Mouse (Mus musculus): ENCODE data around the gene Atf1. TPM values are rescaled to one million over a fixed set of nuclear protein-coding genes. Genes with fewer than 3 reads are reported as not detected.
A peak's percentile ranks its signal among the peaks of the same experiment; 100 is the strongest.

Gene Atf1
- total RNA-seq, 2 experiments from 2014 or later: 49.1 to 75.3 TPM

DNA sequence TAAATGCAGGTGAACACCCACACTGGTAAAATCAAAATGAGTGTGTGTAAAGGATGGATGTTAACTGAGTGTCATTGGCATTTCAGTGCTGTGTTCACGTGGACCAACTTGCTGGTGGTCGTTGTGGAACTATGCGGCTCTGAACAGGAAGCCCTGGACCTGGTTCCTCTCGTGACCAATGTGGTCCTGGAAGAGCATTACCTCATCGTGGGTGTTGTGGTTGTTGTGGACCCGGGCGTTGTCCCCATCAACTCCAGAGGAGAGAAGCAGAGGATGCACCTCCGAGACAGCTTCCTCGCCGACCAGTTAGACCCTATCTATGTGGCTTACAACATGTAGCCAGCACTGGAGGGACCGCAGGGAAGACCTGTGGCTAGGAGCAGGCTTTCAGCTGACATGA is 12.5 kb upstream of the Atf1 start:
- no peak for DNase-seq

DNA sequence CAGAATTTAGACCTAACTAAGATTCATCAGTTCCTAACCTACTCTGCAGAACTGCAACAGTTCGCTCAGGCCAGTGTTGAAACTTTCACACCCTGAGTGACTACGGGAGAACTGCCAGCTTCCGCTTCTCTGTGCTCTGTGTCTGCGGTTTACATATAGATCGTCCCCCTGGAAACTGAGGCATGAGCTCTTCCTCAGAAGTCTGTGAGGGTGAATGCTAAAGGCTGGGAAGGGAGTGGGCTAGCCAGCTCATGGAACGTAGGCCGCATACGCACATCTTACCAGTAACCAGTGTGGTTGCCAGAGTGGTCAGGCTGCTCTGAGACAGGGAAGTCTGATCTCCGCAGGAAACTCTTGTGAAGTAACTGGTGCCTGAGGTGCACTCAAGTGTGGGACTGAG is 11.4 kb upstream of the Atf1 start:
- DNase-seq: no peak

DNA sequence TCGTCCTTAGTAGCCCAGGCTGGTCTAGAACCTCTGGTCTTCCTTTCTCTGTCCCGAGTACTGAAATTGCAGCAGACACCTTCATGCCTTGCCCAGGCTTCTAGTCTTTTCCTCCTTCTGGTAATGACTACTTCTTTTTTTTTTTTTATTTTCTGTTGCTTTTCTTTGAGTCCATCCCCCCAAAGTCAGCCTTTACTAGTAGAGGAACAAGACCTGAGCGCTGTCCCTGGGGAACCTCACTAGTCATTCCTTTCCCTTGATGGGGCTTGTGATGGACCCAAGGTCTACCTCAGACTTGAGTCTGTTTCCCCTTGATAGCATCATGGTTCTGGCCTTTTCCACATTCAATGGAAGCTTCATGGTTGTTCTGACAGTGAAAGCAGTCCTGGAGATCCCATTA is 9.6 kb upstream of the Atf1 start:
- no peak for DNase-seq

DNA sequence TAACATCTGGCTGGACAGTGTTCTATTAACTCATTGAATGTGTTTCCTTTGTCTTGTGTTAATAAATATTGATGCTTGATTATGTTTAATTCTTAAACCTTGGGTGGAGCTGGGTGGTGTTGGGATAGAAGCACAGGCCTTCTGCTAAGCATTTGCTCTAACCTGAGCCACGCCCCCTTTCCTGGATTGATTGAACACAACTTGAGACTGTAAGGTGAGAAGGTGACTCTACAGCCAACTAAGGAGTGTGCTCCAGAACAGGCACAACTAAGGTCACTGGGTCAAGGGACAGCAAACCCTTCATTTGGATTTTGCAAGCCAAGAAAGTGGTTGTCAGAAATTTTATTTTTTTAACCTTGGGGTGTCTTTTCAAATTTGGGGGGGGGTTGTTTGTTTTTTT is 8.2 kb upstream of the Atf1 start:
- DNase-seq: no peak

DNA sequence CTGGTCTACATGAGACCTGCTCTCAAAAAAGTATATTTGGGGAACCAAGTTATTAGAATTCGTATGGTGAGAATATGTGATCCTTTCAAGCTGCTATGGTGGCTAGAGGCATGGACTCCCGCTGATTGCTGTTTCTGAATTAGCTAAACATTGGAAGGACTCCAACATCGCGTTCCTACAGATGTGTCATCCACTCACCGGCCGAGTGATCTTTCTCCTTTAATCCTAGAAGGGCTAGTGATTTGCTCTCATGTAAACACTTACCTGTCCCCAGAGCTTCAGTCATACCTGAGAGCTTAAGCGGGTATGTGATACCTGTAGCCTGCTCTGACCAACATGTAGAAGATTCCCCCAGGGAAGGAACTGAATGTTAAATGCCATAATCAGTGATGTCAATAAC is 6.7 kb upstream of the Atf1 start:
- DNase-seq: peak in 1 of 2 experiments; percentile 14

DNA sequence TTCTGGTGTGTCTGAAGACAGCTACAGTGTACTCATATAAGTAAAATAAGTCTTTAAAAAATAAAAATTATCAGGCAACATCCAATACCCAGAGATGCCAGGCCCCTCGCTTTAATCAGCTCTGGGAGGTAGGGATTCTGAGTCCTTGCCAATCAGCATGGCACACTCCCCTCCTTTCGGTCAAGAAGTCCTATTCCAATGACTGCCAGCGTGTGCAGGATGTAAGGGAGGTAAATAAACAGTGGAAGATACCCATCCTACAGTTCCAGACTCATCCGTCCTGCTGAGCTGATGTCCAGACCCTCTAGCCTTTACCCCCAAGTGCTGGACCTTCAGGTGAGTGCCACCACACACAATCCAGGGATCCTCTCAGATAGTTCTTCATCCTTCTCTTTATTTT is 2.2 kb upstream of the Atf1 start:
- DNase-seq: no peak

DNA sequence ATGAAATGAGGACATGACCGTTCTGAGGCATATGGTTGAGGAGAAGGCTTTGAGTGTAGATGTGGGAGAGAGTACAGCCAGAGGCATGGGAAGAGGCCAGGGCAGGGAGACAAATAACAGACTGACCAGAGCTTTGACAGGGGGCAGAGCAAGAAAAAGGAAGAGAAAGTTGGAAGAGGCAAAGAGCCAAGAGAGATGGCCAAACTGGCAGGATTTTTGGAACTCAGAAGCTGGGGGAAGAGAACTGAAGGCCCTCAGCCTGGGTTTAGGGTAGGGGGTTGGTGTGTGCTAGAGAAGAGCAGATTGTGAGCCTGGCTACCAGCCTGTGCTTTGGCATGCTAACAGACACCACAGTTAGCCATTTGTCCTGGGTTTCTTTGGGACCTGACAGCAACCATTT is 1.7 kb upstream of the Atf1 start:
- DNase-seq: no peak

DNA sequence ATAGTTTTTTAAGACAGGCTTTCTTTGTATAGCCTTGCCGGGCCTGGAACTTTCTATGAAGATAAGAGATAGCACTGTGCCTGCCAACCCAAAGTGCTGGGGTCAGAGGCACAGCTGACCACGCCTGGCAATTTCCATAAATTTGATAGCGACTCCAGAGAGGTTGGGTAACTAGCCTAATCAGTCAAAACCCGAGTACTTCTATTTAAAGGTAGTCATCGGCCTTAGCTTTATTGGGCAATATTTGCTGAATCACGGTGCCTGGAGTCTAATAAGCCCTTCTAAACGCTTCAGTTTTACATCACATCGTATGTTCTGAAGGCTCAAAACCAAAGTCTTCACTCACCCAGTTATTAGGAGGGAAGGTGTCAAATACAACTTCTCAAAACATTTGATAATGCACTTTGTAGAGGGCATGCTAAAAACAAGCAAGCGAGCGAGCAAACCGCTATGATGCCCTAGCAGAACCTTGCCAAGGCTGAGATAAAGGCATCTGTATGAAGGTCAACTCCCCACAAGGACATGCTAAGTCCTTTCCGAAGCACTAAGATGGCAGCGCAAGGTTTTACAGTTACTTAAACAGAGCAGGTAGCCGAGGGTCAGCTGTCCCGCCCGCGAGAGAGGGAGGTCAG is 472 bp upstream of the Atf1 start:
- peak; percentile 66 to 72 for DNase-seq

DNA sequence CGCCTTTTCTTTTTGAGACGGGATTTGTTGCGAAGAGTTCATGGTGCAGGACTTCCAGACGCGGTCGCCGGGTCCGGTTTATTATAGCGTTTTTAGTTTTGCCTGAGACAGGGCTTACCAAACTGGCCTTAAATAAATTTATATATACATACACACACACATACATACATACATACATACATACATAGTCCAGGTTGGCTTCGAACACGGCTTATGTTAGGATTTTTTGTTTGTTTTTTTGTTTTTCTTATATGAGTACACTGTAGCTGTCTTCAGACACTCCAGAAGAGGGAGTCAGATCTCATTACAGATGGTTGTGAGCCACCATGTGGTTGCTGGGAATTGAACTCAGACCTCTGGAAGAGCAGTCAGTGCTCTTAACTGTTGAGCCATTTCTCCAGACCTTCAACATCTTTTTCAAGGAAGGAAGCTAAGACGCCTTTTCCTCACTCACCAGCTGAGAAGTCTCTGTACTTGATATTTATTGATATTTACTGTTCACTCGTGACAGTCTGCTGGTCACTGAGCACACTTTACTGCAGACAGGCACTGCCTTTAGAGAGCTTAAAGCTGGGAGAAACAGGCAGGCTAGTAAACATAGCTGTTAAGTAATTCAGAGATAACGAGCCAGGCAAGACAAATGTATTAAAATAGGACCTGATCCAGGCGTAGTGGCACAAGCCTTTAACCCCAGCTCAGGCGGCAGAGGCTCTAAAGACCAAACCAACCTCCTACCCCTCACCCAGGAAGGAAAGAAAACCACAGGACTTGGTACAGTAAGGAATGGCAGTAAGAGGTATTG is 1.1 kb downstream of the Atf1 start:
- no peak for DNase-seq

DNA sequence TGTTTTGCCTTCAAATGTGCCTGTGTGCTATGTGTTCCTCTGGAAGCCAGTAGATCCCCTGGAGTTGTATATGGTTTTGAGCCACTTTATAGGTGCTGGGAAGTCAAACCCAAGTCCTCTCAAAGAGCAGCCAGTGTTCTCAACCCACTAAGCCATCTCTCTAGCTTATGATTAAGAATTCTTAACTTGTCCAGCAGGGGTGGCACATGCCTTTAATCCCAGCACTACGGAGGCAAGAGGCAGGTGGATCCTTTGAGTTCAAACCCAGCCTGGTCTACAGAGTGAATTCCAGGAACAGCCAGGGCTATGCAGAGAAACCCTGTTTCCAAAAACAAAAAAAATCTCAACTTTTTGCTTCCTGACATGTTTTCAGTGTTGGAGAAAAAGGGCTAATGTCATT is 3.0 kb downstream of the Atf1 start:
- DNase-seq: no peak

DNA sequence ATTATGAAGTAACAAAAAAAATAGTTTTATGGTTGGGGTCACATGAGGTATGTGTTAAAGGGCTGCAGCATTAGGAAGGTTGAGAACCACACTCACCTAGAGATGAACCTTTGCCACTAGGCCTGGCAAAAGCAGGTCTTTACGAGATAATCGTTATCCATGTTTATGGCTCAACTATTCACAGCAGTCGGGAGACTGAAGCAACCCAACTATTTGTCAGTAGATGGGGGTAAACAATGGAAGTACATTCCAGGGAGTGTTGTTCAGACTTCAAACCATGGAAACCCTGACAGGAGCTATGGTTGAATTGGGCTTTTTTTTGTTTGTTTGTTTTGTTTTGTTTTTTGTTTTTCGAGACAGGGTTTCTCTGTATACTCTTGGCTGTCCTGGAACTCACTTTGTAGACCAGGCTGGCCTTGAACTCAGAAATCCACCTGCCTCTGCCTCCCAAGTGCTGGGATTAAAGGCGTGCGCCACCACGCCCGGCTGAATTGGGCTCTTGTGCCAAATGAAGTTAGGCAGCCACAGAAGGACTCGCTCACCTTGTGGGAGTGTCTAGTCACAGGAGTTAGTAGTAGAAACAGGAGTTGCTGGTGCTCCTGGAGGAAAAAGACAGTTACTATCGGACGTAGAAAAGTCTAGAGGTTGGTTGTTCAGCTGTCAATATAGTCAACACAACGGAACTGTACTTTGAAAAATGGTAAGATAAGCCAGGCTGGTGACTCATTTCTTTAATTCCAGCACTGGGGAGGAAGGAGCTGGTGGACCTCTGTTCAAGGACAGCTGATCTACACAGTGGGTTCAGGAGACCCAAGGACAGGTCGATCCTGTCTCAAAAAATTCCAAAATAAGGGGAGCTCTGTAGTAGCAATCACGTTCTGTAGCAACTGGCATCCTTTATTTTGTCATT is 4.3 kb downstream of the Atf1 start:
- DNase-seq: peak in 1 of 2 experiments; percentile 42

DNA sequence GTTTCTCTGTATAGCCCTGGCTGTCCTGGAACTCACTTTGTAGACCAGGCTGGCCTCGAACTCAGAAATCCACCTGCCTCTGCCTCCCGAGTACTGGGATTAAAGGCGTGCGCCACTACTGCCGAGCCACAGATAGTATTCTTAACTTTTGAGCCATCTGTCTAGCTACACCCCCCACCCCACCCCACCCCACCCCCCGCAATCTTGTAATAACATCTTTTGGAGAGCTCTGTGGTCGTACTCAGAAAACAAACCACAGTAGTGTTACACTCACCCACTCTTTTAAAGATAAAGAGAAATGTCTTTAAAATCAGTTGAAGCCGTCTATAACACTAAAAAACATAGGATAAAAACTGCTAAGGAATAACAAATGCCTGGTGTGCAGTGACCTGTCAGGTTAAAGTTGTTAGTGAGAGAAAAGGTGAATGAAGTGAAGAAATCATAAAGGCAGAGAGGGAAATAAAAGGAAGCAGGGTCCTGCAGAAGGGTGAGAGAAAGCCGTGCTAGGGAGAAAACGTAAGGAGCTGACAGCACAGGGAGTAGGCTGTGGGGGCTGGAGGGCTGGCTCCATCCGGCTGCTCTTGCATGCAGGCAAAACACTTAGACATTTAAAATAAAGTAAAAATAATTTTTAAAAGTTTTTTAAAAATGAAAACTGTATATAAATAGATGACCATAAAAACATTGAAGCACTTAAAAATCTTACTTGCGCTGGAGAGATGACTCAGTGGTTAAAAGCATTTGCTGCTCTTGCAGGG is 7.8 kb downstream of the Atf1 start:
- DNase-seq: no peak

DNA sequence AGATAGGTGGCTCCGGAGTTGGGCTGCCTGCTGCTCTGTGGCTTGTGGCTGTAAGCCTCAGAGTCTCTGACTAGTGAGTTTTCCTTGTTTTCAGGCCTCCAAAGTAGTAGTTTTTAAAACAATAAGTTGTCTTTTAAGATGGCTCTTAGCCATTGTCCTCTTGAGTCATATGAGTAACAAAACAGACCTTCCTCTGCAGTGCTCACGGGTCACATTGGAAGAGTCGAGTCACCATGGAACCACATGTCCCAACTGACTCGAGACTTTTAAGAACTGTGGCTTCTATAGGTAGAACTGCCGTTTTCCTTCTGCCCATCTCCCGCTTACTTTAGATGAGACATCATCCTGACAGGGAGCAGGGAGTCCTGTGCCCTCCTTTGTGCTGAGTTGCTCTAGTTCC is 9.3 kb downstream of the Atf1 start:
- DNase-seq: no peak

DNA sequence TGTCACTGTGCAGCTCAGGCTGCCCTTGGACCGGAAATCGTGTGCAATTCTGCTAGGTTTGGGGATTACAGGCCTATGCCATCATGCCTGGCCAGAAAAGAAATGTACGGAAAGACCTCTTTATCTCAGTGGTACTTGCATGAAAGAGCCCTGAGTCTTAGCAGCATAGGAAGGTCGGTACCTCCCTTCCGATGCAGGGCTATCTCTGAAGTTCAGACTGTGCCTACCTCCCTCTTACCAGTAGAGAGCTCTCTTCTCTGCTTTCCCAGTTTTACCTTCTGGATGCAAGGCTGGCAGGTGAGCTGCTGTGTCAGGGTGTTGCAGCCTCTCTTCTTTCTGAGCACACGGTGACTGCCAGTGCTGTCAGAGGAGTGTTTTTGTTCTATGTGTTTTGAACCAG is 14.2 kb downstream of the Atf1 start:
- no peak for DNase-seq

DNA sequence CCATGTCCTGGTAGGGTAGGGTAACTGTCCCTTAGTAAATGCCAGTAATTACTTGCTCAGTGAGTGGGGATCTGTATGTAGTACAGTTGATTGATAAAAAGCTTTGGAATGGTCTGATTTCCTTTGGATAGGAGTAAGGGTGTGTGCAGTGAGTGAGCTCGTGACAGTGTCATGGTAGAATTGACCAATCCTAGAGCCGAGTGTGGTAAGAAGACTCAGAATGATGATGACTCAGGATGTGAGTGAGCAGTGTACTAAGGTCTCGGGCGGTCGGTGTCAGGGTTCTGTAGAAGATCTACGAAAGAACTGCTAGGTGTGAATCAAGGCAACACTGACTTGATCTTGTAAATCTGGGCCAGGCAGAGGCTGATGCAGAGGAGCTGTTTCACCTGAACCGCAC is 18.3 kb downstream of the Atf1 start:
- peak; percentile 29 to 36 for DNase-seq

DNA sequence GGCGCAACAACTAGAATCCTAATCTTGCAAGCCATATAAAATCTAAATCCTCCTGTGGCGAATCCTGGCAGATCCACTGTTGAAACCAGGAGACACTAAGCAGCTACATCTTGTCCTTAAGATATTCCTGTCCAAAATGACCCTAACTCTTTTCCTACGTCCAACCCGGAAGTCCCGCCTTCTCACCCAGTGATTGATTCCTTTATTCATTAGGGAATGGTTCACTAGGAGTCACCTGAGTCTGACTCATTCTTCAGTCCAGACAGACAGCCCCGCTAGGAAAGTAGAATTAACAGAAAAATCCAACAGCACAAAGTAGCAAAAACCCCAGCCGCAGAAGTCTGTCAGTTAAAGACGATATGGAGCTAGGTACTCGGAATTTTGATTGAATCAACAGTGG is 19.7 kb downstream of the Atf1 start:
- no peak for DNase-seq

DNA sequence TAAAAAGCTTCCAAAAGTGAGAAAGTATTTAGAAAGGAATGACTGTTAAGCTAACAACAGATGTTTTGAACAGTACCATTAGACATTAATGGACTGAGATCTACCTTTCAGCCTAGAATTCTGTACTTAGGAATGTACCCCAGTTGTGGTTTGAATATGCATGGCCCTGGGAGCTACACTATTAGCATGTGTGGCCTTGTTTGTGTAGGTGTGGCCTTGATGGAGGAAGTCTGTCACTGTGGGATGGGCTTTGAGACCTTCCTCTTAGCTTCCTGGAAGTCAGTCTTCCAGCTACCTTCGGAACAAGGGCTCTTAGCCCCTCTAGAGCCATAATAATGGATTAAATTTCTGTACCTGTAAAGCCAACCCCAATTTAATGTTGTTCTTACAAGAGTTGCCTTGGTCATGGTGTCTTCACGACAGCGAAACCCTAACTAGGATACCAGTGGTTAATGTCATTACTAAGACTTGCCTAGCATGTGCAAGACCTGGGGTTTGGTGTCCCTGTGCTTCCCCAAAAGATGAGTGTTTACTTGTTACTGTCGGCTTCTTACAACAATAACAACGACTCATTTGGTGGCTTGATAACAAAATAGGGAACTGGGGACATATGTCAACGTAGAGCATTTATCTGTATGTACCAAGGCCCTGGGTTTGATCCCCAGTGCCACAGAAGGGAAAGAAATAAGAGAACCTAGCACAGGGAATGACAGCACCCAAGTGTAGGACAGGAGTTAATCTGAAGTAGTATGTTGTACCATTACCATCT is 21.2 kb downstream of the Atf1 start:
- no peak for DNase-seq

DNA sequence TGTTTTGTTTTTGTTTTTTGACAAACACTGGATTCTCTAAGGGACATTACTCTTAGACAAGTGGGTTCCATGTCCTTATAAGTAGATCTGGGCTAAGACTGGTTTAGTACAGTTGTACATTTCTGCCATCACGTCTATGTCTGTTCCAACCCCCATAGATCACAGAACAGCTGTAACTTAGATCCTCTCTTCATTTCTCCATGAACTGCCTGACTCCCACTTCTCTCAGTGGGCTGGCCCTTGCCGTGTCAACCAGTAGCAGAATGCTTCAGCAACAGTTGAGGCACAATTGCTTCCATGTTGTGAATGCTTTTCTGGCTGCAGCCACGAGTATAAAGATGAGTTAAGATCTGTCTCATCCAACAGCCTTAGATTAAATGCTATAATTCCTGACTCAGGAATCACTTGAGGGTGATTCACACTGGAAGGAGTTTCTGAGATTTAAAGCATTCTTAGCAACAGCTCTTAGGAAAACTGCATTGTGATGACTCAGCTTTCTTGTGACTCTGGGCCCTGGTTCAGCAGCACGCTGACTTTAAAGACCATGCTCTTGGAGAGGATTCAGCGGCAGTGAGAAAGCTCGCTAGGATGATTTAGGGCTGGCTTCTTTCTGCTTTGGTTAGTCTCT is 23.6 kb downstream of the Atf1 start:
- peak; percentile 41 to 50 for DNase-seq

DNA sequence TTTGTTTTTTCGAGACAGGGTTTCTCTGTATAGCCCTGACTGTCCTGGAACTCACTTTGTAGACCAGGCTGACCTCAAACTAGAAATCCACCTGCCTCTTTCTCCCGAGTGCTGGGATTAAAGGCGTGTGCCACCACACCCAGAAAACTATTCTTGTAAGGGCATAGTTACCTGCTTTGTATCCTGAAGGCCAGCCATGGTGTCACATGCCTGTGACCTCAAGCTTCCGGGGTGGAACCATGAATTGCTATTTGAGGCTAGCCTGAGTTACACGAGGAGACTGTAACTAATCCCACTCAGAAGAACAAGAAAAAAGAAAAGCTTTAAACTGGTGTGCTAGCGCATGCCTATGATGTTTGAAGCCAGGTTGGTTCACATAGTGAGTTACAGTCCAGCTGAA is 28.8 kb downstream of the Atf1 start:
- DNase-seq: no peak

DNA sequence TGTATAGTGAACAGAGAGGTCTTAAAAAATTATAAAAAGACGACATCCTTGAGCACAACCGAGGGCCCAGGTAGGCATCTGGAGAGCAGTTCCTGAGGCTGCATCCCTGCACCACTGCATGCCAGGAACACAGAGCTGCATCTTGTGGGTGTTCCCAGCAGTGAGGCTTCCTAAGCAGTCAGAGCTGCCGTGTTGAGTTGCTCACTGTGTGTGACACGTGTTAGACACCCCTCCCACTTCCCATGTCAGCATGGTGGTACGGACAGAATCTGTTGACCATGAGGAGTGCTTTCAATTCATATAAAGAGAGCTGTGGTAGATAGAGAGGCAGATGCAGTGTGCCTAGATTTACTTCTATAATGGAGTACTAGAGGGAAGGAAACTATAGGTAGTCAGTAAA is 29.7 kb downstream of the Atf1 start:
- DNase-seq: no peak

All from adrenal gland, postnatal 36 days (tissue).